Mouse (Mus musculus) erythroblast, embryonic 14.5 days (primary cell): Measurements from ENCODE around the gene Astn2. TPM values are rescaled to one million over a fixed set of nuclear protein-coding genes. Genes with fewer than 3 reads are reported as not detected.

Experiments used
- H3K27me3 ChIP-seq: 2 replicates; pipeline ENCODE4 v1.6.1; 2012; ENCODE audit warnings: inconsistent platforms; ENCODE audit not compliant: control insufficient read depth
- H3K36me3 ChIP-seq: 2 replicates; pipeline ENCODE4 v1.6.1; 2012; ENCODE audit warnings: mild to moderate bottlenecking, inconsistent platforms; ENCODE audit not compliant: control insufficient read depth
- H3K4me1 ChIP-seq: 2 replicates; pipeline ENCODE4 v1.6.1; 2012; ENCODE audit warnings: inconsistent platforms; ENCODE audit not compliant: control insufficient read depth
- H3K4me3 ChIP-seq: replicated peaks from 2 replicates; pipeline ENCODE3; 2012; ENCODE audit warnings: moderate library complexity, mild to moderate bottlenecking, inconsistent platforms
- H3K9me3 ChIP-seq: 2 replicates; pipeline ENCODE4 v1.6.1; 2012; ENCODE audit warnings: low read length, inconsistent platforms, mixed read lengths; ENCODE audit not compliant: control insufficient read depth
- GATA1 ChIP-seq: IDR thresholded peaks from 2 replicates; pipeline ENCODE4 v1.6.1; 2012; ENCODE audit warnings: low read length, inconsistent platforms, mixed read lengths
- TAL1 ChIP-seq: IDR thresholded peaks from 3 replicates; pipeline ENCODE4 v1.6.1; 2012; ENCODE audit warnings: low read length, inconsistent platforms, mixed read lengths
- polyA plus RNA-seq: library from polyadenylated mRNA; stranded (reverse); fragments of >175 nt; gene quantifications from 2 replicates; pipeline ENCODE4 v1.2.3, GENCODE M21; 2012

Astn2 gene
- polyA plus RNA-seq, 1 experiment: not detected

DNA sequence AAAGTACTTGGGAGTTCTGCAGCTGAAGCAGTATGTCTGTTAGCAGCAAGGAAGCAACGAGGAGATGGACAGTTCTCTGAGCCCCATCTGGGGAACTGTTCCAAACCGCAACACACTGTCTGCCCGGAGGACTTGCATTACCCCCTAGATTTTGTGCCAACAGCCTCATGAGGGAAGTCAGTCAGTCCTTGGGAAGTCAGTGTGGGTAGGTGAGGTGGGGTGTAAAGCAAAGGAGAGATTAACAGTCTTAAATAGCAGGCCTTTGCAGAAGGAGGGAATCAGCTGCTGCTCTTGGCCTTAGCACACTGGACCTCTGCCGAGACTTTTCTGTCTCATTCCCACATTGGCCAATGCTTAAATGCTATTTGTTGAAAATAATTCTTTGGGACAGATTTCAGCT lies 1049.8 kb downstream of the Astn2 start:
- TF ChIP-seq TAL1 (no peak), GATA1 (no peak)
- Histone ChIP-seq H3K4me3 (no peak overlapping the region), H3K9me3 (no peaks in the 10 kb centered on the region), H3K27me3 (no peaks in the 10 kb centered on the region), H3K4me1 (no peaks in the 10 kb centered on the region), H3K36me3 (no peaks in the 10 kb centered on the region)

DNA sequence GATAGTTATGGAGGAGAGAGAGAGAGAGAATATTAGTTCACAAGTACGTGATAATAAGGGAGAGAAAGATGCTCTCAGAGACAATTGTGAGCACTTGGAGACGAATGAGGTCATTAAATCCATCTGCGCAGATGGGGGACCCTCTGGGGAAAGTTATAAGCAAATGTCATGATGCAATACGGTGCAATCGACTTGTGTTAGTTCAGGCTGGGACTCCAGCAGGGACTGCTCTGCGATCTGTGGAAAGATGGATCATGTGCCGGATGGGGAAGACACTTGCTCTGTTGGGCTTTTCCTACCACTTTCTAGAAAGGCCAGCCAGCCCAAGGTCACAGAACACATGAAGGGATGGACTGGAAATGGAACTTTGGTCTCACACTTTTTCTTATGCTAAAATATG lies 1053.9 kb downstream of the Astn2 start:
- Histone ChIP-seq H3K4me1 (no peaks in the 10 kb centered on the region), H3K9me3 (no peaks in the 10 kb centered on the region), H3K27me3 (no peaks in the 10 kb centered on the region), H3K4me3 (no peak overlapping the region), H3K36me3 (no peaks in the 10 kb centered on the region)
- no peak for TF ChIP-seq TAL1
- no peak for TF ChIP-seq GATA1

DNA sequence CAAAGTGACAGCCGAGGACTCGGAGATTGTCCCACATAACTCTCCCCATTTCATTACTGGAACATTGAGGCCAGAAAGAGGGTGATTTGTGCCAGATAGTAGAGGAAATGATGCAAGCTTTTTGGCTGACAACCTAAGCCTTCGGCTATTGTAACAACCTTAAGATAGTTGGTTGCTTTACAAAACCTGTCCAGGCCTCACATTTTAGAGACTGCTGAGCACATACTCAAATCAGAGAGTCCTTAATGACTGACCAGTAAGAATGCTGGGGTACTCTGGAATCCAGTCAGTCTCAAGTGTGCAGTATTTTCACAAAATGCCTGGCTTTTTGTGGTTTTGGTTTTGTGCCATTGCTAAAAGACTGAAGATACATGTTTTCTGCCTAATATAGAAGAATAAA lies 1062.6 kb downstream of the Astn2 start:
- no peak overlapping the region for H3K4me3 ChIP-seq
- H3K36me3 ChIP-seq: no peaks in the 10 kb centered on the region
- TF ChIP-seq GATA1: no peak
- TF ChIP-seq TAL1: no peak
- no peaks in the 10 kb centered on the region for H3K4me1 ChIP-seq
- H3K27me3 ChIP-seq: no peaks in the 10 kb centered on the region
- H3K9me3 ChIP-seq: no peaks in the 10 kb centered on the region

DNA sequence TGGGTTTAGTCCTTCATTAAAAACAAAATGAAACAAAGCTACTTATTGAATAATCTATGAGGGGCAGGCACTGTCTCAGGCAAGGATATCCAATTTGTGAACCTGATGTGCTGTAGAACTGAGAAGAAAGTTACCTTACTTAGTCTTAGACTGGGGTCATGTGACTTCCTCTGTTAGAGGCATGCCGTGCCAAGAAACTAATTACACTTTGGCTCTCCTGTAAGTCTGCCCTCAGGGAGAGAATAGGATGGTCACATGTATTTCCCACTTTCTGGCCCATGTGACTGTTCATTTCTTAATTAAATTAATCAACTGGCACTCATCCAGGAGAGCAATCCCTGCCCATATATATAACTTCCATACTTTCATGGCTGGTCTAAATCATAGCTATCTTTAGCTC lies 1070.7 kb downstream of the Astn2 start:
- H3K4me3 ChIP-seq: no peak overlapping the region
- TF ChIP-seq TAL1 (no peak), GATA1 (no peak)
- H3K9me3 ChIP-seq: no peaks in the 10 kb centered on the region
- no peaks in the 10 kb centered on the region for H3K4me1 ChIP-seq
- H3K27me3 ChIP-seq: no peaks in the 10 kb centered on the region
- no peaks in the 10 kb centered on the region for H3K36me3 ChIP-seq
